Mouse (Mus musculus) MEL (cell line): ENCODE measurements at regions not wholly inside any gene's neighbourhood (a gene's known extent, or its start where the extent isn't known, plus 50 kb on each side); places are given as distances from the start of the nearest gene placed in this dataset.

Source experiments
- DNase-seq: peaks from one replicate; pipeline ENCODE4 v3.0.0; 2011; ENCODE audit warnings: low read depth, low spot score
- H3K27ac ChIP-seq: 2 replicates; pipeline ENCODE4 v1.5.1; 2012; ENCODE audit warnings: low read depth, mild to moderate bottlenecking, control low read depth, low read length, moderate library complexity; ENCODE audit not compliant: control insufficient read depth
- H3K27me3 ChIP-seq, 2 experiments: fragments of 150-350 bp in 1 of 2; sonication (generic) in 1 of 2; 2 replicates each; pipeline ENCODE4 v1.6.1; 2012; ENCODE audit warnings: low read length in 2 of 2, mild to moderate bottlenecking in 2 of 2, improper control_type of control experiment in 1 of 2, moderate library complexity in 1 of 2; ENCODE audit not compliant: insufficient read depth in 2 of 2, control insufficient read depth in 1 of 2
- H3K36me3 ChIP-seq, 2 experiments: 2 replicates each; pipeline ENCODE4 v1.6.1; 2012 to 2014; ENCODE audit warnings: low read length in 2 of 2, improper control_type of control experiment in 1 of 2, inconsistent platforms in 1 of 2, mild to moderate bottlenecking in 1 of 2; ENCODE audit not compliant: insufficient read depth in 2 of 2, control insufficient read depth in 1 of 2
- H3K4me1 ChIP-seq, 2 experiments: fragments of 150-350 bp in 1 of 2; sonication (generic) in 1 of 2; 2 replicates each; pipeline ENCODE4 v1.6.1; 2012; ENCODE audit warnings: low read length in 2 of 2, improper control_type of control experiment in 1 of 2, mild to moderate bottlenecking in 1 of 2; ENCODE audit not compliant: insufficient read depth in 2 of 2, control insufficient read depth in 1 of 2
- H3K4me3 ChIP-seq, 2 experiments: fragments of 150-350 bp in 1 of 2; sonication (generic) in 1 of 2; 2 replicates each; pipeline ENCODE4 v1.5.1; 2012; ENCODE audit warnings: low read depth in 2 of 2, low read length in 2 of 2, mild to moderate bottlenecking in 2 of 2, moderate library complexity in 2 of 2, control low read depth in 1 of 2, improper control_type of control experiment in 1 of 2; ENCODE audit not compliant: control insufficient read depth in 1 of 2, insufficient read depth in 1 of 2
- H3K79me2 ChIP-seq: 2 replicates; pipeline ENCODE4 v1.6.1; 2012; ENCODE audit warnings: mild to moderate bottlenecking, low read length, moderate library complexity; ENCODE audit not compliant: control insufficient read depth, poor library complexity, insufficient read depth
- H3K9ac ChIP-seq: 2 replicates; pipeline ENCODE4 v1.6.1; 2012; ENCODE audit warnings: low read depth, mild to moderate bottlenecking, control low read depth, low read length, moderate library complexity; ENCODE audit not compliant: control insufficient read depth, poor library complexity, severe bottlenecking
- H3K9me3 ChIP-seq: fragments of 150-350 bp; sonication (generic); replicated peaks from 2 replicates; pipeline ENCODE4 v1.6.1; 2012; ENCODE audit warnings: mild to moderate bottlenecking, low read length, improper control_type of control experiment, moderate library complexity; ENCODE audit not compliant: insufficient read depth
- CHD1 ChIP-seq: IDR thresholded peaks from 2 replicates; pipeline ENCODE4 v1.6.1; 2012; ENCODE audit warnings: low read depth, mild to moderate bottlenecking, inconsistent platforms, low read length, improper control_type of control experiment
- CTCF ChIP-seq, 3 experiments: IDR thresholded peaks in 2 of 3; conservative IDR thresholded peaks in 1 of 3; 2 replicates each; pipeline ENCODE4 v1.5.1; 2011 to 2012; ENCODE audit warnings: low read length in 3 of 3, low read depth in 2 of 3, mild to moderate bottlenecking in 2 of 3, improper control_type of control experiment in 1 of 3, inconsistent platforms in 1 of 3, mixed read lengths in 1 of 3, moderate library complexity in 1 of 3; ENCODE audit not compliant: control insufficient read depth in 1 of 3, insufficient read depth in 1 of 3, poor library complexity in 1 of 3, severe bottlenecking in 1 of 3
- EP300 ChIP-seq, 2 experiments: IDR thresholded peaks; 2 replicates each; pipeline ENCODE4 v1.6.1; 2011; ENCODE audit warnings: improper control_type of control experiment in 2 of 2, low read length in 2 of 2, low read depth in 1 of 2, mild to moderate bottlenecking in 1 of 2
- ETS1 ChIP-seq: IDR thresholded peaks from 2 replicates; pipeline ENCODE4 v1.6.1; 2012; ENCODE audit warnings: low read depth, mild to moderate bottlenecking, inconsistent platforms, low read length, improper control_type of control experiment, moderate library complexity
- MAFK ChIP-seq: IDR thresholded peaks from 2 replicates; pipeline ENCODE4 v1.6.1; 2011; ENCODE audit warnings: low read depth, mild to moderate bottlenecking, low read length, improper control_type of control experiment, borderline replicate concordance
- MAX ChIP-seq: IDR thresholded peaks from 2 replicates; pipeline ENCODE4 v1.6.1; 2011; ENCODE audit warnings: low read length, improper control_type of control experiment
- MAZ ChIP-seq: IDR thresholded peaks from 2 replicates; pipeline ENCODE4 v1.6.1; 2012; ENCODE audit warnings: low read depth, mild to moderate bottlenecking, inconsistent platforms, low read length, improper control_type of control experiment
- RAD21 ChIP-seq: IDR thresholded peaks from 2 replicates; pipeline ENCODE4 v1.6.1; 2011; ENCODE audit warnings: mild to moderate bottlenecking, low read depth, low read length, improper control_type of control experiment
- SMC3 ChIP-seq: IDR thresholded peaks from 2 replicates; pipeline ENCODE4 v1.6.1; 2011; ENCODE audit warnings: low read depth, low read length, improper control_type of control experiment
- TAL1 ChIP-seq: IDR thresholded peaks from 2 replicates; pipeline ENCODE4 v1.6.1; 2012; ENCODE audit warnings: mild to moderate bottlenecking, inconsistent platforms, low read length, moderate library complexity, mixed read lengths
- USF1 ChIP-seq: IDR thresholded peaks from 2 replicates; pipeline ENCODE4 v1.6.1; 2014; ENCODE audit warnings: low read depth, mild to moderate bottlenecking, inconsistent platforms, low read length, improper control_type of control experiment, moderate library complexity
- ZC3H11A ChIP-seq: IDR thresholded peaks from 2 replicates; pipeline ENCODE4 v1.6.1; 2012; ENCODE audit warnings: low read depth, mild to moderate bottlenecking, inconsistent platforms, low read length, improper control_type of control experiment
- ZNF384 ChIP-seq: IDR thresholded peaks from 2 replicates; pipeline ENCODE4 v1.6.1; 2012; ENCODE audit warnings: low read depth, mild to moderate bottlenecking, inconsistent platforms, low read length, improper control_type of control experiment

- Histone ChIP-seq H3K36me3 (no peaks in the 10 kb centered on the region), H3K9ac (no peak overlapping the region), H3K4me3 (no peak overlapping the region), H3K27me3 (no peaks in the 10 kb centered on the region), H3K9me3 (no peaks in the 10 kb centered on the region), H3K27ac (no peak overlapping the region), H3K4me1 (no peaks in the 10 kb centered on the region), H3K79me2 (no peaks in the 10 kb centered on the region)
- no peak for TF ChIP-seq USF1
- TF ChIP-seq RAD21 = peak; percentile 95
- TF ChIP-seq ETS1 = no peak
- no peak for TF ChIP-seq MAX
- TF ChIP-seq TAL1 = no peak
- no peak for TF ChIP-seq MAZ
- TF ChIP-seq MAFK = no peak
- no peak for TF ChIP-seq EP300 (IDR thresholded peaks at IDR 0.05; ENCODE audit: low read depth in 1 of 2, low read length in 2 of 2)
- peak; percentile 87 for TF ChIP-seq ZC3H11A
- peak; percentile 23 to 80 (median 23); a peak in 3 of 6 replicates for TF ChIP-seq CTCF (IDR thresholded peaks at IDR 0.05 in 2 of 3, conservative IDR thresholded peaks at IDR 0.05 in 1 of 3; ENCODE audit: control insufficient read depth in 1 of 3, insufficient read depth in 1 of 3, low read depth in 2 of 3, low read length in 3 of 3, poor library complexity in 1 of 3, severe bottlenecking in 1 of 3)
- peak; percentile 89 for TF ChIP-seq SMC3
- 0 out of 2 replicates have a peak, but pooled peaks have one; percentile 3 for TF ChIP-seq ZNF384
- no peak for TF ChIP-seq CHD1
- peak; percentile 76 for DNase-seq
Measured at GRCm38 (mm10) chrX:122021749-122022148, 375.5 kb downstream of the Nap1l3 start.
